Mouse (Mus musculus): ENCODE data around the gene Sirpa. TPM values are rescaled to one million over a fixed set of nuclear protein-coding genes. Genes with fewer than 3 reads are reported as not detected.

Sirpa gene
- total RNA-seq, 1 experiment from 2014 or later, result 38.3 TPM

DNA sequence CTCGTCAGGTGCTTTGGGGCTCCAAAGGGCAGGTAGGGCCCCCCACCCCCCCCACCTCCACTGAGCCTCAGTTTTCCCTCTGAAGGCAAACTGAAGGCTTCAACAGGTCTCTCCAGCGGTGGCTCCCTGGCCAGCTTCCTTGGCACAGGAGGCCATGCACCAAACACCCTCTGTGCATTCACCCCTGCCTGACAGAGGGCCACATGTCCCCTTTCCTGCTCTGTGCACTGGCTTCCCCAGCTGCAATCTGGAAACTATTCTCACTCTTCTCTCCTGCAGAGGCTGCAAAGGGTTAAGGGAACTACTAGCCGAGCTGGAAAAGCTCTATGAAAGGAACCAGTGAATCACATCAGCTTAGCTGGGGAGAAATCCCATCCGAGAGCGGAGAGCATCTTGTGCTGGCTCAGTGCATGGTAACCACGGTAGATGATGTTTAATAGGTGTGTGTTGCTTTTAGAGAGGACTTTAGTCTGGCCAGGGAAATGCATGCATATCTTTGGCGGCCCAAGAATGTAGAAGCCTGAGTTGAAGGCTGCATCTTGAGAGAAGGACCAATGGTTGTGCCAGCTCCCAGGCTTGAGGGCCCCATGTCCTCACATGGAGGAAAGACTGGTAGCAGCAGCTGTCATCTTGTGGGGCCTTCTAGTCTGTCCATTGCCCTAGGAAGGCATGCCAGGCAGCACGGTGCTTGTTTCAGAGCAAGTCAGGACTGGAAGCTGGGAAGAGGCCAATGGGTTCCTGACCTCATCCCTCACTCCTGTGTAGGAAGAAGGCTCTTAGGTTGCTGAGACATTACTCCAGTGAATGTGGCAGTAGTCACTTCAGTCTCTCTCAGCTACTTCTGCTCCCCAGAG, 6.8 kb downstream of the Sirpa start:
- ATAC-seq (replicated peaks in 1 of 2; ENCODE audit: insufficient read depth in 1 of 2, low FRiP score in 2 of 2, low TSS enrichment in 1 of 2, low read depth in 1 of 2, poor library complexity in 2 of 2, severe bottlenecking in 2 of 2), result no peak

DNA sequence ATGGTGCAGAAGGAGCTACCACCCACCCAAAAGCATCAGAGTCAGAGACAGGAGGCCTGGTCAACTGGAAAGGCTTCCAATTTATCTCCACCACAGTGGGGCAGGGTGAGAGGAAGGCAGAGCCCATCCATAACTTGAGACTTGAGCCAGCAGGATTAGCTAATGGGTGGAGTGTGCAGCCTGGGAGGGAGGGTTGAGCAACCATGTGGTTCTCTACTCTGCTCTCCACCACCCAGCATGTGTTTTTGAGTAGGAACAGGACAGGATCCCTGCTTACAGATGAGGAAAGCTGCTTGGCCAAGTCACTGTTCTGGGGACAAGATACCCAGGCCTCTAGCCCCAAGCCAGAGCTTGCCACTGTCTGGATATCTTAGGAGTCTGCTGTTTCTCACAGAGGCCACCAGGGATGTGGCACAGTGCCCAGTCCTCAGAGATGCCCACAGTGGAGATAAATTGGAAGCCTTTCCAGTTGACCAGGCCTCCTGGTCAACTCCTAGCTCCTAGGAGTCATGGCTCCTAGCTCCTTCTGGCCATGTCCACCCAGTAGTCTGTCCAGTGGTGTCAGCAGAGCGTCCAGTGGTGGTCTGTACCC, 8.5 kb downstream of the Sirpa start:
- ATAC-seq (replicated peaks in 1 of 2; ENCODE audit: insufficient read depth in 1 of 2, low FRiP score in 2 of 2, low TSS enrichment in 1 of 2, low read depth in 1 of 2, poor library complexity in 2 of 2, severe bottlenecking in 2 of 2), result no peak

DNA sequence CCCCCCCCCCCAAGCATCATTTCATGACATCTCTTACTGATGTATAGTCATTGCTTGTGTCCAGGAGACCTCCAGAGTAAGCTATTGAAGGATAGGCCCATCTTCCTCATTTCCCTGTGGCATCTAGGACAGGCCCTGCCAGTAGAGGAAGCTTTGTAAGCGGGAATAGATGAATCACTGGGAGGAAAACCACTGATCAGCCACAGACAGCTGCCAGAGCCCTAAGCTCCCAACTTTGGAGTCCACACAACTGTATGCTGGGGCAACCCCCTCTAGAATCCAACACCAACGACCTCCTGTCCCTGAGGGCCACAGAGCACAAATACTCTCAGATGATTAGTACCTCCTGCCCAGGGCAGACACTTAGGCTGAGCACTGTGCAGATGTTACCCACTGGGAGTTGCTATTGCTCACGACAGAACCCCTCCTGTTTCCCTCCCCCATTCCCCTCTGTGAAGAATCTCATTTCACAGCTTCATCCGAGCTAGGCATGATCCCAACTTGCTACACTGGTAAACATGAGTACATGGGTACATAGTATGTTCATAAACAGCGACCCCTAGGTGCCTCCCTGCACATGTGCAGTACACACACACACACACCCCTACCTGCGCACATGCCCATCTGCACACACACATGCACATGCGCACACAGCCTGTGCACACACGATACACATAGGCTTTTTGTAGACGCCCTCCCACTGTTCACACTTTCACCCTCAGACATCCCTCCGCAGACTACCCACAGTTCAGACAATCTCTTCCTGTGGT, 9.4 kb downstream of the Sirpa start:
- ATAC-seq (replicated peaks in 1 of 2; ENCODE audit: insufficient read depth in 1 of 2, low FRiP score in 2 of 2, low TSS enrichment in 1 of 2, low read depth in 1 of 2, poor library complexity in 2 of 2, severe bottlenecking in 2 of 2), result no peak

DNA sequence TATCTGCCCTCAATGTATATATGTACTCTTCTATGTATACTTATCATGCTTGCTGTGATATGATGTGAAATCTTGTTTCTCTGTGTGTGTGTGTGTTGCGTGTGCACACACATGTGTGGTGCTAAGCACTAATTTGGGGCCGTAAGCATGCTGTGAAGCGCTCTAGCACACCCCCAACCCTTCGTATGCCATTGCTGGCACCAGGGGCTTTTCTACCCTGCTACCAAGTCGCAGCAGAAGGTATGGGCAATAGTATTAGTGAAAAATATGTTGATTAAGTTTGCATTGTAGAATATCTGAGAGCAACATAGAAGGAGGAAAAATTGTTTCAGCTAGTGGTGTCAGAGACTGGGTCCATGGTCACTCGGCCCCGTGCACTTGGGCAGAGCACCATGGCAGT, 10.2 kb downstream of the Sirpa start:
- ATAC-seq (replicated peaks in 1 of 2; ENCODE audit: insufficient read depth in 1 of 2, low FRiP score in 2 of 2, low TSS enrichment in 1 of 2, low read depth in 1 of 2, poor library complexity in 2 of 2, severe bottlenecking in 2 of 2), result no peak

DNA sequence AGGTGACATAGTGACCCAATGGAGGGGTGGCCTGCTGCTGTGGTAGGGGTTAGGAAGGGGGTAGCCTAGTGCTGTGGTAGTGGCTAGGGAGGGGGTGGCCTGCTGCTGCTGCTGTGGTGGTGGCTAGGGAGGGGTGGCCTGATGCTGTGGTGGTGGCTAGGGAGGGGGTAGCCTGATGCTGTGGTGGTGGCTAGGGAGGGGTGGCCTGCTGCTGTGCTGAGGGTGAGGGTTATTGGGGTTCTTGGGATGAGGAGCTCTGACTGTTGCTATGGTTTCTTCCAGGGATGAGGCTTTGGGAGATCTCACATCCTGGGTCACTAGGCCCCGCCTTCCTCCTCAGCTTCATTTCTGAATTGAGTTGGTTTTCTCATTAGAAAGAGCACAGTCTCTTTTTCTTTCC, 10.9 kb downstream of the Sirpa start:
- peak in 1 of 2 experiments; percentile 54; a peak in 1 of 4 replicates for ATAC-seq (replicated peaks in 1 of 2; ENCODE audit: insufficient read depth in 1 of 2, low FRiP score in 2 of 2, low TSS enrichment in 1 of 2, low read depth in 1 of 2, poor library complexity in 2 of 2, severe bottlenecking in 2 of 2)

DNA sequence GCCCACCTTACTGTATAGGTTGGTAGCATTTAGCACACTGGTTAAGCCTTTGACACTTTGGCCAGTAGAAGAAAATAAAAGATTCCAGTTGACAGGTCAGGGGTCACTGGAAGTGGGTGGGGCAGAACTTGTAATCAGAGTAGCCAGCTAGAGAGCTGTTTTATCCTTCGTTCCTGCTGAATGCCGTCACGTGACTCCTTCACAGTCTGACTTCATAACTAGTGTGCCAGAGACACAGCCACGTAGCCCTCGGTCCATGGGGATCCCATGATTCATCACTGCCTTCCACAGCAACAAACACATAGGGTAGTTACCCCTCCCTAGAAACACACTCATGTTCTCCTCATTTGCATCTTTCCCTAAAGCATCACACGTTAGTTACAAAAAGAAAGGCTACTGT, 11.4 kb downstream of the Sirpa start:
- no peak for ATAC-seq (replicated peaks in 1 of 2; ENCODE audit: insufficient read depth in 1 of 2, low FRiP score in 2 of 2, low TSS enrichment in 1 of 2, low read depth in 1 of 2, poor library complexity in 2 of 2, severe bottlenecking in 2 of 2)

DNA sequence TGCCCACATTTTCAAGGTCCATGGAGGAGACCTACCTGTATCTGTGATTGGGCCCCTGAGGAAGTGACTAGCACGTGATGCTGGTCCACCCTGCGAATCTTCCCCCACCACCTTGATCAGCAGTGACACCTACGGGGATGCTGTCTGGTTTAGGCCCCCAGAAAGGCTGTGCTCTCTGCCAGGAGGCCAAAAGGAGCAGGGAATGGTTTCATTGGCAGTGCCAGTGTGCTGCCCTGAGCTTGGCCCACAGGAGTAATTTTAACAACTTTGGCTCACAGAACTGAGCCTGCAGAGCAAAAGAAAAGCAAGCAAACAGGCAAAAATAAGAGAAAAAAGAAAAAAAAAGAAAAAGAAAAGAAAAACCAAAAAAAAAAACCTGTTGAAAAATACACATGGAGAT, 13.2 kb downstream of the Sirpa start:
- no peak for ATAC-seq (replicated peaks in 1 of 2; ENCODE audit: insufficient read depth in 1 of 2, low FRiP score in 2 of 2, low TSS enrichment in 1 of 2, low read depth in 1 of 2, poor library complexity in 2 of 2, severe bottlenecking in 2 of 2)

DNA sequence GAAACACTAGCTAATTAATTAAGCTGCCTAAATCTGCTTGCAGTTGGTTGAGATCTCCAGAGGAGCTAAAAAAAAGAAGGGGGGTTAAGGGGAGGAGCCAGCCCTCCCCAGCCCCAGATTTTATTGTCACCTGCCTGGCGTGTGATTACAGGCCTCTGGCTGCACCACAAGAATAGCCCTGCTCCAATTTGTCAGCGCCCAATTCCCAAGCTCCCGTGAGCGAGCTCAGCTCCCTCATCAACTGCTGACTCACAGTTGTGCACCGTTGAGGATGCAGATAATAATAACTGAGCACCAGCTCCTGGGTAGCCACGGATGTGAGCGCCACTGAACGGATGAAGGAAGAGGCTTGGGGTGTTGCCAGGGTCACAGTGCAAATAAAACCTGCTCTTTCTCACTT, 13.6 kb downstream of the Sirpa start:
- peak; percentile 42 to 59; a peak in 3 of 4 replicates for ATAC-seq (replicated peaks in 1 of 2; ENCODE audit: insufficient read depth in 1 of 2, low FRiP score in 2 of 2, low TSS enrichment in 1 of 2, low read depth in 1 of 2, poor library complexity in 2 of 2, severe bottlenecking in 2 of 2)

DNA sequence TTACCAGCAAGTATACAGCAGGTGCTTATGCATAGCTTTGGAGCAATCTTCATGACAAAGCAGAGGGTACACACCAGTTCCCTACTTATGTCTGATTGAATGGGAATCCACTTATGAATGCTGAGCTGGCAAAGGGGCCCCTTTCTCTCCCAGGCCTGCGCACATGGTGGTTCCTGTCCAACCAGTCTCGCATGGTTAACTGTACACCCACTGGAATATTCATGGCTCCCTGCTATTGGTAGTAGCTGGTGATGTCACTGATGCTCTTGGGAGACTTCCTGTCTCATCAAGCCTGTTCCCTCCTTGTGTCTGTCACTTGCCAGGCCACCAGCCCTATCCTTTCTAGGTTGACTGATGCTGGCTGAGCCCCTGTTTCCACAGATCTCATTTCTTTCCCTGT, 14.3 kb downstream of the Sirpa start:
- ATAC-seq (replicated peaks in 1 of 2; ENCODE audit: insufficient read depth in 1 of 2, low FRiP score in 2 of 2, low TSS enrichment in 1 of 2, low read depth in 1 of 2, poor library complexity in 2 of 2, severe bottlenecking in 2 of 2), result no peak

DNA sequence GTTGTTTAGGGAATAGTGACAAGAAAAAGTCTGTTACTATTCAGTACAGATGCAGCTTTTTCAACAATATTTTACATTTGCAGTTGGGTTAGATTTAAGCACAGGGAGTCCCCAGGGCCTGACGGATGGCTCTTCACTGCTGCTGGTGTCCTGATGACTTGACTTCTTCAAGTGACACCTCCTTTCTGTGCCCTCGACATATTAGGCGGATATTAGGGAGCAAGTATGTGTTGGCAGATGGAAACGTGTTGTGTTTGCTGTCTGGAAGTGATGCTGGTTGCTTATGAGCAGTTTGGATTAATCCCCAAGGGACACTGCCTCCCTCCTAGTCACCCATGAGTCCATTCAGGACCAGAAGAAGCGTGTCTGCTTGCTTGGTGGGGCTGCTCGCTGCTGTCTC, 21.3 kb downstream of the Sirpa start:
- ATAC-seq (replicated peaks in 1 of 2; ENCODE audit: insufficient read depth in 1 of 2, low FRiP score in 2 of 2, low TSS enrichment in 1 of 2, low read depth in 1 of 2, poor library complexity in 2 of 2, severe bottlenecking in 2 of 2), result no peak

DNA sequence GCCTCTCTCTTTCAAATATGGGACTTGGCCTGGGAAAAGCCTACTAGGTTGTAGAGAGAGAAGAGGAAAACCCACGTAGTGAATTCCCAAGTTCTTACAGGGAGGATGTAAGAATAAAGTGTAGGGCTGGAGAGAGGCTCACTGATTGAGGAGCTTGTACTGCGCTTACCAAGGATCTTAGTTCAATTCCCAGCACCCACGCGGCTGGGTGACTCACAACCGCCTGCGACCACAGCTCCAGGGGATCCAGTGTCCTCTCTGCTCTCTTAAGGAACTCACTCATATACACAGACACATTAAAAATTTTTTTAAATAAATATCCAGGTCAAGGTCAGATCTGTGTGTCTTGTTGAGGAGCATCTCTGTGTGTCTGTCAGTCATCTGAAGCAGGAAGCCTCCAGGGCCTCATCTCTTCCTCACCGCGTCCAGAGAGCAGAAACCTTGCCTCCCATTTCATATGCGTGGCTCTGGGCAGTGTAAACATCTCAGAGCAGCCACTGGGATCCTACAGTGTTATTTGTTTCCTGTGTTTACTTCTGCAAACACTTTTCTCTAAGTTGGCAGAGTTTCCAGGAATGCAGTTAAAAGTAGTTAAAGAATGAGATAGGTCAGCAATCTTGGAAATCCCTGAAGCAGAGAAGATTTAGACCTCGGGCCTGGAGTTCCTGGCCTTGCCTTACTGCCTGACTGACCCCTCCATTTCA, 22.0 kb downstream of the Sirpa start:
- no peak for ATAC-seq (replicated peaks in 1 of 2; ENCODE audit: insufficient read depth in 1 of 2, low FRiP score in 2 of 2, low TSS enrichment in 1 of 2, low read depth in 1 of 2, poor library complexity in 2 of 2, severe bottlenecking in 2 of 2)

DNA sequence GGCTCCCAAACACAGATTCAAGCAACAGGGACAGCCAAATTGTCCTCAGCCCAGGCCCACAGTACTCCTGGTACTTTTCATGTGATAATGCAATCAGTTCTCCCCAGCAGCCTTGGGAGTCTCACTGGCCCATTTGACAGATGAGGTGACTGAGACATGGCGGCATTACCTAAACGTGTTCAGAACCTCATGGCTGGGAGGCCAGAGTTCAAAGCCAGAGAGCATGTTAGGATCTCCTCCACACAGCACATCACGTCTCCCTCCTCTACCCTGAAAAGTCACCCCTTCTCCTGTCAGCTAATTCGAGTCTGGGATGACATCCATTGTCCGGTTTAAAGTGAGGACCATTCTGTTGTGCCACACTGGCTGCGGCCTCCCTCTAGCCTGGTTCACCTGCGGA, 27.5 kb downstream of the Sirpa start:
- ATAC-seq (replicated peaks in 1 of 2; ENCODE audit: insufficient read depth in 1 of 2, low FRiP score in 2 of 2, low TSS enrichment in 1 of 2, low read depth in 1 of 2, poor library complexity in 2 of 2, severe bottlenecking in 2 of 2), result no peak

DNA sequence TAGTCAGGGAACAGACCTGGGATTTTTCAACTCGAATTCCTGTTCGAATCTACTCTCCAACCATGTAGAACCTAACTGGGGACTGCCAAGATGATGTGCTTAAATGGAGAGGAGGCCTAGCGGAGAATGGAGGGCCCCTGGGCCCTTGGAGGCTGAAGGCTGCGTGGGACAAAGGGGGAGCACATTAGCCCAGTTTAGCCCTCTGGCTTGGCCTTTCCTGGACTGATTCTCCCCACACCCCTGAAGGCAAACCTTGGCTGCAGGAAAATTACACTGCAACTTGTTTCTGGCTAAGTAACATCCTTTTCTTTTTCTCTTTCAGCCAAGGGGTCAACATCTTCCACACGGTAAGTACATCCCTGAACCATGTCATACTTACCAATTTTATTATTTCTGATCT, 28.2 kb downstream of the Sirpa start:
- no peak for ATAC-seq (replicated peaks in 1 of 2; ENCODE audit: insufficient read depth in 1 of 2, low FRiP score in 2 of 2, low TSS enrichment in 1 of 2, low read depth in 1 of 2, poor library complexity in 2 of 2, severe bottlenecking in 2 of 2)

DNA sequence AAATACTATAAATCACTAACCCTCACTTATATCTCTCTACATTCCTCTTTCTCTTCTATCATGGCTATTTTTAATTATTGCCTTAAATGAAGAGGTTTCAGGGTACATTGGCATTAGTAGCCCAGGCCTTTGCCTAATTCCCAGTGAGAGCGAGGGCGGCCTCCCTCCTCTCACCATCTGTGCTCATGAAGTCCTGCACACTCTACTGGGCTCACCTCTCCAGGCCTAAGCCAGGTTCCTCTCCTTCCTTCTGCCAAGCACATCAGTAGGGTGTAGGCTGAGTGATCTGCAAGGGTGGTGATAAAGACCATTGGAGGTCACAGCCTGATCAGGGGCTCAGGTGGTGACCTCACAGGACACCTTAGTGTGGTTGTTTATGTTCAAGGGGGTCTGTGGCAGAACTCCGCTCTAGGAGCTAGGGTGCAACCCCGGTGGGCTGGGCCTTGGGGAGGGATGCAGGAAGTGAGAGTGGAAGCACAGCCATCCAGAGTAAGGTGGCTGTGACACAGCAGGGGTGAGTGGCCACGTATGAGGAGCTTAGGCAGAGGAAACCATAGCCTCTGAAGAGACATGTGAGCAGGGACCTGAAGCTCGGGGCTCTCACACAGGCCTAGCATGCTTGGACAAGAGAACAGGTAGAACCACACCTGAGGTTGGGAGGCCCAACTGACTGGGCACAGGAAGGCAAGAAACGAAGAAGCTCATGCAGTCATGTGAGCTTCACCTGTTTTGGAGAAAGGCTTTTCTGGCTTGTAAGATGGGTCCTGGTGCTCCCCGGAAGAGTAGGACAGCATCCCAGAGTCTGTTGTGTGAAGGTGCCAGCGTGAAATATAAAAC, 29.2 kb downstream of the Sirpa start:
- no peak for ATAC-seq (replicated peaks in 1 of 2; ENCODE audit: insufficient read depth in 1 of 2, low FRiP score in 2 of 2, low TSS enrichment in 1 of 2, low read depth in 1 of 2, poor library complexity in 2 of 2, severe bottlenecking in 2 of 2)

DNA sequence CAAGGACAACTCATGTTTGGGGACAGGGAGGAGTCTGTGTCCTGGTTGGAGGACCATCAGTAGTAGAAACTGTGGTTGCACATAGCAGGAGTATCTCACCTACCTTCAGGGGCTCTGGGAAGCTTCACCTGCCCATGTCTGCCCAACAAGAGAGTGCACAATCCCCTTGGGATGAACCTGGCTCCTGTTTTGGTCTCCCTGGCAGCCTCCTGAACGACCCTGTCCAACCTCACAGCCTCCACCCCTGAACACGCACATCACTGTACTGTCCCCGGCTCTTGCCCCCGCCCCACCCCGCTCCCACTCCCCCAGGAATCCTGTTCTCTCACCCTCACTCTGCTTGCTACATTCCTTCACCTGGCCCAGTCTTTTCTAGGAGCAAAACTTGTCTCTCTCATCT, 30.3 kb downstream of the Sirpa start:
- ATAC-seq (replicated peaks in 1 of 2; ENCODE audit: insufficient read depth in 1 of 2, low FRiP score in 2 of 2, low TSS enrichment in 1 of 2, low read depth in 1 of 2, poor library complexity in 2 of 2, severe bottlenecking in 2 of 2), result no peak

DNA sequence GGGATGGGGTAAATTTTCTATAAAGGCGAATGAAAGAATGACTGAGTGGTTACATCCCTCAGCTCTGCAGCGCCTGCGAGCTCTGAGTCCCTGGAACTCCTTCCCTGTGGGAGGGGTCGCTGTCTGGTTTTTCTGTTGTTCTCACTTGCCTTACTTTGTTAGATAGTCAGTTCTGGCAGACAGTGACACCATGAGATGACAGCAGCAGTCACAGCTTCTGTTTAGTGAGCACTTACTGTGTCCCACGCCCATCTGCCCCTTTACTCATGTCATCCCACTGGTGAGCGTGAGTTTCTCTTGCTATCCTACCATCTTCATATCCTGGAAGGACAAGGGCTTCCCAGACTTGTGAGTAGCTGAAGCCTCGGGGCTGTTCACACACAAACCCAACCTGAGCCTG, 31.1 kb downstream of the Sirpa start:
- ATAC-seq (replicated peaks in 1 of 2; ENCODE audit: insufficient read depth in 1 of 2, low FRiP score in 2 of 2, low TSS enrichment in 1 of 2, low read depth in 1 of 2, poor library complexity in 2 of 2, severe bottlenecking in 2 of 2), result no peak

Measured in hematopoietic stem cell, adult 5-6 weeks (primary cell).